10 mouse cellular contexts compared by ENCODE assay signal in genomic region chr4:64595014-64595599, GRCm38 (mm10).
DNase-seq lines count a peak whose midpoint lies in the region; ATAC-seq and TF ChIP-seq lines count a peak whose summit lies in the region.
"Had no signal": no experiment of that assay in that cellular context is flagged by ENCODE, and none has a peak within 500 bp of the region (broad histone marks: within the 10 kb centered on the region; RNA-seq: fewer than 3 reads in every experiment).

No protein-coding gene starts in this region.

- H3K4me1 ChIP-seq in kidney, postnatal 0 days (replicated peaks; ENCODE audit: insufficient read depth, low read length): no peaks in the 10 kb centered on the region
- no peaks in the 10 kb centered on the region for H3K4me1 ChIP-seq in stomach, embryonic 15.5 days
- H3K4me1 ChIP-seq in hindbrain, embryonic 12.5 days: no peaks in the 10 kb centered on the region
- H3K4me1 ChIP-seq: limb, embryonic 12.5 days had no signal

- ATAC-seq in kidney, postnatal 0 days (replicated peaks; ENCODE audit: low FRiP score, low read depth): 0 out of 2 replicates have a peak, but pooled peaks have one; percentile 54
- ATAC-seq in stomach, embryonic 15.5 days (ENCODE audit: insufficient read depth, low FRiP score, low read depth): 0 out of 2 replicates have a peak, but pooled peaks have one; percentile 35
- no peak for ATAC-seq in hindbrain, embryonic 12.5 days (ENCODE audit: low FRiP score)

- H3K27me3 ChIP-seq in kidney, postnatal 0 days (ENCODE audit: insufficient read depth, low read length): no peaks in the 10 kb centered on the region
- H3K27me3 ChIP-seq in stomach, embryonic 15.5 days (replicated peaks): no peaks in the 10 kb centered on the region
- no peaks in the 10 kb centered on the region for H3K27me3 ChIP-seq in hindbrain, embryonic 12.5 days
- H3K27me3 ChIP-seq: embryonic facial prominence, embryonic 13.5 days; limb, embryonic 12.5 days had no signal

- no peak overlapping the region for H3K4me3 ChIP-seq in kidney, postnatal 0 days (replicated peaks; ENCODE audit: low read depth, low read length)
- no peak overlapping the region for H3K4me3 ChIP-seq in stomach, embryonic 15.5 days (replicated peaks)
- H3K4me3 ChIP-seq in hindbrain, embryonic 12.5 days: no peak overlapping the region
- H3K4me3 ChIP-seq: embryonic facial prominence, embryonic 13.5 days; limb, embryonic 12.5 days had no signal

- H3K4me2 ChIP-seq in kidney, postnatal 0 days (ENCODE audit: low read length): no peak overlapping the region
- H3K4me2 ChIP-seq in stomach, embryonic 15.5 days: no peak overlapping the region
- no peak overlapping the region for H3K4me2 ChIP-seq in hindbrain, embryonic 12.5 days (replicated peaks)
- H3K4me2 ChIP-seq: embryonic facial prominence, embryonic 13.5 days; limb, embryonic 12.5 days had no signal

- no peaks in the 10 kb centered on the region for H3K9me3 ChIP-seq in kidney, postnatal 0 days (replicated peaks; ENCODE audit: low read length)
- H3K9me3 ChIP-seq in stomach, embryonic 15.5 days: no peaks in the 10 kb centered on the region
- no peaks in the 10 kb centered on the region for H3K9me3 ChIP-seq in hindbrain, embryonic 12.5 days (replicated peaks)
- H3K9me3 ChIP-seq: embryonic facial prominence, embryonic 13.5 days; limb, embryonic 12.5 days had no signal

- no peak overlapping the region for H3K9ac ChIP-seq in kidney, postnatal 0 days (ENCODE audit: low read depth, low read length)
- H3K9ac ChIP-seq in stomach, embryonic 15.5 days: no peak overlapping the region
- no peak overlapping the region for H3K9ac ChIP-seq in hindbrain, embryonic 12.5 days
- H3K9ac ChIP-seq: embryonic facial prominence, embryonic 13.5 days; limb, embryonic 12.5 days had no signal

- TF ChIP-seq CTCF in kidney, postnatal 0 days (IDR thresholded peaks at IDR 0.05; ENCODE audit: low read depth): no peak

- H3K27ac ChIP-seq in kidney, postnatal 0 days: no peak overlapping the region
- no peak overlapping the region for H3K27ac ChIP-seq in stomach, embryonic 15.5 days
- no peak overlapping the region for H3K27ac ChIP-seq in hindbrain, embryonic 12.5 days
- H3K27ac ChIP-seq: embryonic facial prominence, embryonic 13.5 days; limb, embryonic 12.5 days had no signal

- peak; percentile 2 to 8 for DNase-seq in left cerebral cortex, postnatal 14 days (ENCODE audit: low spot score in 2 of 2)
- no peak for DNase-seq in left cerebral cortex, adult 9 months (ENCODE audit: low spot score in 2 of 2)
- DNase-seq in brain, embryonic 18.5 days (ENCODE audit: low read depth, low spot score): peak; percentile 2
- peak; percentile 66 for DNase-seq in kidney, postnatal 0 days (ENCODE audit: low spot score)
- DNase-seq in layer of hippocampus, adult 9-11 months: no peak
- no peak for DNase-seq in frontal cortex, postnatal 14 days (ENCODE audit: low spot score in 2 of 2)

- WGBS in kidney, postnatal 0 days: 48% methylated on average over 8 of the region's 8 CpGs
- 55% methylated on average over 8 of the region's 8 CpGs for WGBS in stomach, embryonic 15.5 days
- 75% methylated on average over 8 of the region's 8 CpGs for WGBS in hindbrain, embryonic 12.5 days

- no peaks in the 10 kb centered on the region for H3K36me3 ChIP-seq in kidney, postnatal 0 days (ENCODE audit: insufficient read depth, low read length)
- no peaks in the 10 kb centered on the region for H3K36me3 ChIP-seq in stomach, embryonic 15.5 days
- H3K36me3 ChIP-seq in hindbrain, embryonic 12.5 days: no peaks in the 10 kb centered on the region
- H3K36me3 ChIP-seq: embryonic facial prominence, embryonic 13.5 days; limb, embryonic 12.5 days had no signal

- intact Hi-C loops in left cerebral cortex, postnatal 14 days (cut with DNase I): no loop called here

Comparison
In these comparisons a context has a peak if more than half of its experiments do, and no peak if none do; other contexts are left out.
1. DNase-seq: peak in left cerebral cortex, postnatal 14 days (2 of 2), brain, embryonic 18.5 days (single experiment) and kidney, postnatal 0 days (single experiment); none in left cerebral cortex, adult 9 months (0 of 2), layer of hippocampus, adult 9-11 months (single experiment) and frontal cortex, postnatal 14 days (0 of 2).